Mouse (Mus musculus) gastrocnemius, adult 8-10 months (tissue): Measurements from ENCODE around the gene Sphk2. TPM values are rescaled to one million over a fixed set of nuclear protein-coding genes. Genes with fewer than 3 reads are reported as not detected.
"Not testable (repeated sequence)": the region's sequence is repeated elsewhere in the genome, so short reads cannot be mapped to it uniquely, and the experiment has no call there.

Source experiments
- DNase-seq, 2 experiments: peaks; one replicate each; pipeline ENCODE4 v3.0.0; 2022; ENCODE audit warnings: low spot score in 2 of 2
- total RNA-seq, 4 experiments: library from RNA; stranded (reverse); gene quantifications; 2 replicates each; pipeline ENCODE4 v1.2.4; 2022

Sphk2 gene
- total RNA-seq, 4 experiments from 2014 or later: 10.6 to 15.0 (median 13.0) TPM

- DNase-seq: no peak
Observed at GRCm38 (mm10) chr7:45697894-45698293, 19.9 kb downstream of the Sphk2 start.

- DNase-seq: no peak
Observed at GRCm38 (mm10) chr7:45695098-45695497, 22.7 kb downstream of the Sphk2 start.

GRCm38 (mm10) chr7:45693921-45694591, 23.7 kb downstream of the Sphk2 start, which contains the start of gene Sec1:
Gene Sec1, minus strand, starts transcription at chr7:45694402.
- no peak for DNase-seq

- DNase-seq: no peak
Observed at GRCm38 (mm10) chr7:45692364-45692763, 25.4 kb downstream of the Sphk2 start.

GRCm38 (mm10) chr7:45689800-45690199, 28.0 kb downstream of the Sphk2 start:
- DNase-seq: no peak

GRCm38 (mm10) chr7:45689099-45689498, 28.7 kb downstream of the Sphk2 start:
- DNase-seq: no peak

GRCm38 (mm10) chr7:45686841-45687240, 31.0 kb downstream of the Sphk2 start:
- DNase-seq: no peak

GRCm38 (mm10) chr7:45685811-45686210, 32.0 kb downstream of the Sphk2 start:
- no peak for DNase-seq

- DNase-seq: no peak
Observed at GRCm38 (mm10) chr7:45683396-45684050, 34.3 kb downstream of the Sphk2 start, which contains the start of gene Ntn5. Gene Ntn5, plus strand, starts transcription at chr7:45684022.

- DNase-seq: peak; percentile 72 to 80
Observed at GRCm38 (mm10) chr7:45682144-45683126, 35.4 kb downstream of the Sphk2 start.

- DNase-seq: peak; percentile 54 to 72
Observed at GRCm38 (mm10) chr7:45681046-45681736, 36.6 kb downstream of the Sphk2 start.

- no peak for DNase-seq
Observed at GRCm38 (mm10) chr7:45679966-45680621, 37.7 kb downstream of the Sphk2 start.

GRCm38 (mm10) chr7:45678513-45678912, 39.3 kb downstream of the Sphk2 start:
- DNase-seq: no peak

- DNase-seq: no peak
Observed at GRCm38 (mm10) chr7:45677627-45678295, 40.0 kb downstream of the Sphk2 start.

GRCm38 (mm10) chr7:45668921-45669320, 48.9 kb downstream of the Sphk2 start:
- no peak for DNase-seq

GRCm38 (mm10) chr7:45667761-45668160, 50.0 kb downstream of the Sphk2 start:
- DNase-seq: no peak

- DNase-seq: no peak
Observed at GRCm38 (mm10) chr7:45666161-45666560, 51.6 kb downstream of the Sphk2 start, which contains the start of gene Fut2. Gene Fut2, minus strand, starts transcription at chr7:45666394.

- DNase-seq: no peak
Observed at GRCm38 (mm10) chr7:45665303-45666138, 52.3 kb downstream of the Sphk2 start.

- not testable (repeated sequence) for DNase-seq
Observed at GRCm38 (mm10) chr7:45661702-45662101, 56.1 kb downstream of the Sphk2 start.
